Mouse (Mus musculus) fibroblast of lung, adult 2 months (primary cell): ENCODE results near the gene Cblb.

Source experiments
- DNase-seq: peaks from one replicate; pipeline ENCODE4 v3.0.0-alpha.2; 2011; ENCODE audit warnings: low read depth

The Cblb gene

GRCm38 (mm10) chr16:52132808-52133490 lies 101.9 kb downstream of the Cblb start:
- no peak for DNase-seq

DNA sequence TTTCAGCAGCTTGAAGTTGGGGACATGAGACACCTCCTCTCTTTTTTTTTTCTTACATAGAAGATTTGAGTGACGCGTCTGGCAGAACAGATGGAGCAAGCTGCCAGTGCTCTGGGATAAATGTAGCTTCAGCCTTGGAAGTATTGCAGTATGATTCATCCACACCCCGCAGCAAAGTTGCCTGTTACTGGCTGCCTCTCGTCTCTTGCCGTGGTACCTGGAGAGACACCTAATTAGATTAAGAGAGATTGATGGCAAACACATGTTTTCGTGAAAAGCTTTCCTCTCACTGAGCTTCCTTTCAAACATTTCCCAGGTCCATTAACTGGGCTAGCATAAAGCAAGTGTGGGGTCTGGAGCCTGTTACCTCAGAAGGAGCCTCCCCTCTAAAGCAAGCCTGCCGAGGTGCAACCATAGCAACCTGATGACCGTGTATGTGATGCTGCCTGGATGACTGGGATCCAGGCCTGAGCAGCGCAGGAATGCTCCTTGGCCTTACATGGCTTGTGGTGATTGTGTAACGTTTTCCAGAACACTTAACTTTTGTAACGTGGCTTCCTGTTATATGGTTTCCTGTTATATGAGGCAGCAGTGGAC lies 103.7 kb downstream of the Cblb start:
- DNase-seq, result peak; percentile 66

DNA sequence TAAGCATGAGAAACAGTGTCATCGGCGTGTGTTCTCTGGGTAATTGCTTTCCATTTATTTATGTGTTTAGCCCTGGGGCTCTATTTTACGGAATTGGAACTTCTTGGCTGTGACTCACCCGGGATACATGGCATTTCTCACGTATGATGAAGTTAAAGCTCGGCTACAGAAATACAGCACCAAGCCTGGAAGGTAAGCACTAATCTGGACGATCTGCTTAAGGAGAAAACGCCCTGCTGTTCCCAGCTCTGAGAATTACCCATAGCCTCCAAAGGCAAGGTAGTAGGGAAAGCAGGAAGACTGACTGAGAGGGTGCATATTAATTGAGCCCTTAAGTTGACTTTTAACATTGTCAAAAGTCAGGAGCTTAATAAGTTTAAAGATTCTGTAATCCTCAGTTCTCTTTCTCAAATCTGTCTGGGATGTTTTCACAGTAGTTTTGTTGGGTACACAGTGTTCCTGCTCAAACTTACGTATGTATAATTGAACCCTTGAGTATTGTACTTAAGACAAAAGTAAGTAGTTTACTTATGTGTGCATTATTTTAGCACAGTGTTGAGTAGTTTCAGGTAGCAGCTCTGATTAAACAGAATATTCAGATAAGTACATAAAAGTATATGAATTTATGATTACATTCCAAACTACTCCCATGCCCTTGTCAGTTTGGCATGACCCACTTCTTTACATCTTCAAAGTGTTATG lies 104.8 kb downstream of the Cblb start:
- DNase-seq, result peak; percentile 19

GRCm38 (mm10) chr16:52143101-52143500 lies 112.1 kb downstream of the Cblb start:
- DNase-seq, result no peak

- no peak for DNase-seq
Observed at GRCm38 (mm10) chr16:52143818-52144217, 112.8 kb downstream of the Cblb start.

DNA sequence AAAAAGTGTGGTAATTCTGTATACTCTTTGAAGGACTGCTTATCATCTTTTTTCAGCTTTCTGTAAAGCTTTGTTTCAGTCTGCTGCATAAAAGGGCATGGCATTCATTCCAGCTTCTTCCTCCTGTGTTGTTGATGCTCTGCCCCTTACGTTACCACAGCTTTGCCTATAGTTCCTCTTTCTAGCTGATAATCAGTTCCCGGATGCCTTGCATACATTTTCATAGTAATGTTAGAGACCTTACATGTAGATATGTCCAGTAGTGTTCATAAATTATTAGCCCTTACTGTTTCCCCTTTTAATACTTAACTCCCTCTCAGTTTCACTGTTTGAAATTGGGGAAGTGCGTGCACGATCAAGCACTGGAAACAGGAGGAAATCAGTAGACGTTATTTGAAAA lies 113.8 kb downstream of the Cblb start:
- DNase-seq, result no peak

GRCm38 (mm10) chr16:52145552-52145951 lies 114.5 kb downstream of the Cblb start:
- no peak for DNase-seq

- DNase-seq, result no peak
Observed at GRCm38 (mm10) chr16:52146976-52147696, 116.1 kb downstream of the Cblb start.

DNA sequence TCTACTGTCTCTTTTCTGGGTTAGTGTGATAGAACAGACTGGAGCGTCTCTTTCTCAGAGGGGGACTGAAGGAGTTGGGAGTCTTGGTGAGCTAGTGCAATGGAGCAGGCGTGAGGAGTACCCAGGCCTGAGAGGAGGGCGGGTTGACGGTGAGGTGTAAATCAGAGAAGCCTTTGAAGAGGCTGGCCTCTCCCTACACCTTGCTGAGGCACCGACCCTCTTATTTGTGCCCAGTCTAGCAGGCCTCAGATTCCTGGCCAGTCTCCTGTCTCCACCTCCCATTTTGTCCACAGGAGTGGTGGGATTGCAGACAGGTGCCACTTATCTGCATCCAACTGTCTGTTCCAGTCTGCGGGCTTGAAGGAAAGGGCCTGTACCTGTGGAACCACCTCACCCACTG lies 117.0 kb downstream of the Cblb start:
- DNase-seq, result no peak

DNA sequence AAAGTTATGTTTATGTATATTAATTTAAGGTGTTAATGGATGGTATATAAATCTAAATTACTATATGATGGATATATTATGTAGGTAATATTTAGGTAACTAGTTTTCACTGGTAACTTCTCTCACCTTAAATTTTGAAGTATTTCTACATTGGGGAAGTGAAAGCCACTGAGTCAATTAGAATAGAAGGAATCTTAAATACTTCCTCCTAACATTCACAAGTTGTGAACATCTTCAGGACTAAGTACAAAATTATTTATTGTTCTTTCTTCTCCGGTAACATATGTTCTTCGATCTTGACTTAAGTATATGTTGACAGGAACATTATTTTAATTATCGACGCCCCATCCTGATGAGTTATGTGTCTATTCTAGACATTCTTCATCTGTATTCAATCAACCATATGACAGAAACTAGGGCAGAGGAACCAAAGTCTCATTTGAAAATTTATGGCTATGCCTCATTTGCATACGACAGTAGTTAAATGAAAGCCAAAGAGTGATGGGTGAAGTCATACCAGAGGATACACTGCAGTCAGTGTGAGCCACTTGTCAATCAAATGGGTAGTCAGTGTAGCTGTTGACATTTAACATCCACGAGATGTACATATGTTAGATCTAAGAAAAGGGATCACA lies 118.2 kb downstream of the Cblb start:
- DNase-seq, result no peak

DNA sequence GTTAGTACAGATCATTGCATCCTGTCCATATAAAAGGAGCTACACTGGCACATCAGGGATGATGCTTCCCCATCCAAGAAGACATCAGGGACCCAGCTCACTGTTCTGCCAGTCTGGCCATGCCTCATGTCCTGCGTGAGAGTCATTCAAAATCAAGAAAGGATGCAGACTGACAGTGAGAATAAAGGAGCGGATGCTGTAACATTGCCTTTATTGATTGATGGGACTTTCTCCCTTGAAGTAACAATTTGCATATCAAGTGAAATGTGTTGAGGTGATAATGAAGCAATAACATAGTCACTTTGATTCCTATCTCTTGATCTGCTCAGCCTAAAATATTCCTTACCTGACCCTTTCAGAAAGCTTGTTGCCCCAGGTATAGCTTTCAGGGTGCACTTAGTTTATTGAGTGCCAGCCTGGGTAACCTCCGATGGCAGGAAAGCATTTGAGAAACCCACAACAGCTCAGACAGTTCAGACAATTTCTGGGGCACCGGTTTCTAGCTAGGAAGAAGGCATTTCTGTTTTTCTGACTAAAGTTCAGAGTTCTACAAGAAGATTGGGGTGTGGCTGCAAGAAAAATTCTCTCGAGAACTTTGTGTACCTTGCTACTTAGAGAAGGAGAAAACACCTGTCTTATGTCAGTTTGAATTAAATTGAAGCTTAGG lies 124.1 kb downstream of the Cblb start:
- no peak for DNase-seq

- DNase-seq, result no peak
Observed at GRCm38 (mm10) chr16:52159958-52160504, 129.0 kb downstream of the Cblb start.

- DNase-seq, result no peak
Observed at GRCm38 (mm10) chr16:52164246-52164645, 133.2 kb downstream of the Cblb start.

DNA sequence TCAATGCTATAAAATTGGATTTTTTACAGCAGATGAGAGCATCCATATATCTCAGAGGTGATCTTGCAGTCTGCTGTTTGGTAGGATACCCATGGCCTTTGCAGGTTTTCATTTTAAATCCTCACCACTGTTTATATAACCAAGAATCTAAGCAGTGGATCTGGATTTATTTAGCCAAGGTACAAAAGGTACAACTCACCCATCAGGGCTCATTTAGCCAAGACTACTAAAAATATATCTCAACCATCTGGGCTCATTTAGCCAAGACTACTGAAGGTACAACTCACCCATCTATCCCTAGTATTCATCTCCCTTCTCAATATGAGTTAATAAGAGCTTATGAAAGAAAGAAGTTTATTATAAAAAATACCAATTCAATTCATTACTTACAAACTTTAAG lies 142.2 kb downstream of the Cblb start:
- DNase-seq, result no peak

GRCm38 (mm10) chr16:52179839-52180238 lies 148.8 kb downstream of the Cblb start:
- no peak for DNase-seq

GRCm38 (mm10) chr16:52182057-52182456 lies 151.0 kb downstream of the Cblb start:
- DNase-seq, result no peak

DNA sequence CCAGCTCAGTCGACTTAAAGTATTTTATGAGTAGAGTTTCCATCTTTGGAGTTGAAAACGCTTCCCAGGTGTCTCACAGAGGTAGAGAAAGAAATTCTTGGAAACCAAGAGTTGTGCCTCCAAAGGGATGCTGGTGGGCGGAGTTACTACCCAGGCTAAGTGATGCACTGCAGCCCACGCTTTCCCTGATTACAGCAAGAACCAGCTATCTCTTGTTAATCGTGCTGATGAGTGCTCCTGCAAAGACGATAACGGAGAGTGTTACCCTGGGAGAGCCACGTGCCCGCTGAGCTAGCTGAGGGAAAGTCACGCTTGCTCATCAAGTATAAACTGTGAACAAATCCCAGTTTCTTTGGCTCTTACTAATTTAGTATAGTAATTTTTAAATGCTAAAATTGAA lies 153.3 kb downstream of the Cblb start:
- DNase-seq, result no peak

- no peak for DNase-seq
Observed at GRCm38 (mm10) chr16:52186731-52187130, 155.7 kb downstream of the Cblb start.

DNA sequence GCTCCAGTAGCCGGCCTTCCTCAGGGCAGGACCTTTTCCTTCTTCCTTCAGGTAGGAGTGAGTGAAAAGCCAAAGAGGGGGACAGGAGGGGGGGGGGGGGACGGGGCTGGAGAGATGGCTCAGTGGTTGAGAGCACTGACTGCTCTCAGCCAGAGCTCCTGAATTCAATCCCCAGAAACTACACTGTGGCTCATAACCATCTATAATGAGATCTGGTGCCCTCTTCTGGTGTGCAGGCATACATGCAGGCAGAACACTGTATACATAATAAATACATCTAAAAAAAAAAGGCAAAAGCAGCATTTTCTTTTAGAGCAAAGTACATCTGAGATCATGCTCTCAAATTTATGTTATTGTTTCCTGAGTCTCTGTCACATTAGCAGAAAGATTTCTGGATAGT lies 158.1 kb downstream of the Cblb start:
- no peak for DNase-seq

- DNase-seq, result no peak
Observed at GRCm38 (mm10) chr16:52190714-52191113, 159.7 kb downstream of the Cblb start.

DNA sequence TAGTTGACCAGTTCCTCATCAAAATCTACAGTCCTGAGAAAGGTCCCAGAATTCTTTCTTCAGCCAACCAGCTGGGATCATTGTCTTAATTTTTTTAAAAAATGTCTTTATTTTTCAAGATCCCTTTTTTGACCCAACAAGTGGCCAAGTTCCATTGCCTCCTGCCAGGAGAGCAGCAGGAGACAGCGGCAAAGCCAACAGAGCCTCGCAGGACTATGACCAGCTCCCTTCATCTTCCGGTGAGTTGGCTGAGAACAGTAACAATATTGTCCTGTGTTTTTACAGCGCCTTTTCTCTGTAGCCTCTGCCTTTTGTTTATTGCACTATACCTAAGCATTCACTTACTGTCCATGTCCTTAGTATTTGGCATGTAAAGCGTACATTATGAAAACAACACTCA lies 163.0 kb downstream of the Cblb start:
- no peak for DNase-seq
